Mouse (Mus musculus): ENCODE results near the gene Palld.

GRCm38 (mm10) chr8:61569211-61569610, 333.3 kb downstream of the Palld start:
- TF ChIP-seq POLR2A (IDR thresholded peaks at IDR 0.05; ENCODE audit: low read depth, low read length) (no peak), CTCF (IDR thresholded peaks at IDR 0.05; ENCODE audit: extremely low read depth, insufficient read length, insufficient replicate concordance, low read depth, low read length) (no peak)

Data from small intestine, adult 2 months (tissue).